Mouse (Mus musculus) telencephalon, adult 2 months (tissue): ENCODE data around the gene Zfp286.

ENCODE experiments used
- DNase-seq: peaks from one replicate; pipeline ENCODE4 v3.0.0-alpha.2; 2011; ENCODE audit warnings: low read depth, low spot score

Gene Zfp286

DNA sequence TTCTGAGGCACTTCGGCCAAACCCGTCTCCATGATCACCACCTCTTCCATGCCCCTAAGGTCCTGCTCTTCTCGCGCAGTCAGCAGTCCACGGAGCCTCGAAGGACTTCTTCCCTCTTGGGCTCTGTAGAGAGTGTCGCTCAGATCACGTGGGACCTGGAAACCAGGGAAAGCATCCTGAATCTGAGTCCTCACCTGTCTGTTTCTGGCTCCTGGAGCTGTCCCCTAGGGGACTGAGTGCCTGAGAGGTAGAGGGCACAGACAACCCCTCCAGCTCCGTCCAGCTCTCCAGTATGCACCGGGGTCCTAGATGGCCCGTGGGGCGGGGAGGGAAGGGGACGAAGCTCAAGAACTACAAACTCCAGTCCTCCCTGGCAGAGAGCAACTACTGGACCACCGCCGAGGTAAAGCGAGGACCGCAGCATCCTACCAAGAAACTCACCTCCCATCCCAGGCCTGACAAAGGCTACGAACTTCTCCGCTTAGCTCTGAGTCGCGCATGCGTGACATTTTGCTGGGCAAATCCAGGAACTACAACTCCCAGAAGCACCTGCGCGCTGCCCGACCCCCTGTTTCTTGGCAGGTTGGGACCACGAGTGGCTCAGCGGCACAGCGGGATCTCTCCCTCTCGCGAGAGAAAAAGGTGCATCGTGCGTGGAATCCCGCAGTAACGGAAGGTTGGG, at the start of gene Zfp286:
TSS of gene Zfp286 (minus strand) at position 528 of the 682 bp plus-strand sequence.
- DNase-seq: peak; percentile 92

DNA sequence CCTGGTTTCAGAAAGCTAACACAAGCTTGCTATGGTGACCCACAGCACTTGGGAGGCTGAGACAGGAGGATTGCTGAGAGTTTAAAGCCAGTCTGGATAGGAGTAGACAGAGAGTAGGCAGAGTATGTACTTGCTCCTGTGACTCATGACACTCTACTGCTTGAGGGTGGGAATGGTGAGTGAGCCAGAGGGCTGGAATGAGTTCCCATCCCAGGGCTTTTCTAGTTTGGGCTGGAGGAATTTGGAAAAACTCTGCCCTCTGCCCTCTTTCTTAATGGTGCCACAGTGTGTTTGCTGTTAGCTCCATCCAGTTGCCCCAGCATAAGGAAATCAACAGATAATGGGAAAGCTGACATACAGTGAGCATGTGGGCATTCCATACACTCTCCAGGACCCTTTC, 42.6 kb upstream of the Zfp286 start:
- DNase-seq: no peak

DNA sequence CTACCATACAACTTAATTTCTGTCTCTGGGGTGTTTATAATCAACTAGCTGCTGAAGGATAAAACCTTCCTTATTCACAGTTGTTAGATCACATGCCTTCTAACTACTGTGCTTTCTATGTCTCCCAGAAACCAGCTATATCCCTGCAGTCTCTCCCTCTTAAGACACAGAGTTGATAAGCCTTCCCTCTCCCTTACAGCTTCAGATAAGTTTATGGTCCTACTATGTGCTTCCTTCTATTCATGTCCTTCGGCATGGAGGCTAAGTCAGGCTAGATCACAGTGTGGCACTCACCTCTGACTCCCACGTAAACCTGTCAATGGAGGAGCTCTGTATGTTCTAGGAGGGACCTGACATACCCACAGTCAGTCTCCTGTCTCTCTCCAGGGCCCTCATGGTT, 41.1 kb upstream of the Zfp286 start:
- no peak for DNase-seq

DNA sequence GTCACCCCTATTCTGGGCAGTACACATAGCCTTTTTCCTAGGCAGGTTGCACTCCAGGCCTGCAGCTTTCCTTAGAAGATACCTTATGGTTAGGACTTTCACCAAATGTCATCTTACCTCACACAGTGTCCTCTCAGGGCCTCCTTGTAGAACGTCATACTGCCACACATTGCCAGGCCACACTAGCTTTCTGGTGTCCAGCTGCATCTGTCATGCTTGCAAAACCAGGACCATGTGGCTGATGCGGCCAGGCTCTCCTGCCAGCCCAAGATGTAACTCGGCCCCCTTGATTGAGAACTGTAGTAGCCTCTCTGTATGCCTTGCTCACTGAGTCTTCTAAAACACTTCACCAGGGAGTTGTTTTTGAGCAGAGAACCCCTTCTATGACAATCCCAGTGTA, 38.6 kb upstream of the Zfp286 start:
- DNase-seq: no peak

DNA sequence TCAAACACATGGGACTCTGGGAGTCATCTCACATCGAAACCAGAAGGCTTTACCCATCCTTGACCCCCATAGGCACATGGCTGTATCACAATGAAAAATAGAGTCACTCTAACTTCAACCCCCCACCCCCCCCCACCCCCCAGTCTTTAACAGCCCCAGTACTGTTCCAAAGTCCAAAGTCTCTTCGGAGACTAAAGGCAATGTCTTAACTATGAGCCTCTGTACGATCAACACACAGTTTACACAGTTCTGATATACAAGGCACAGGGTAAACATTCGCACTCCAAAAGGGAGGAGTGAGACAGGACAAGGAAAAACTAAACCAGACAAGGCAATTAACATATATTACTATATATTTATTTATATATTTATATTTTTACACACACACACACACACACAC, 37.9 kb upstream of the Zfp286 start:
- DNase-seq: no peak

DNA sequence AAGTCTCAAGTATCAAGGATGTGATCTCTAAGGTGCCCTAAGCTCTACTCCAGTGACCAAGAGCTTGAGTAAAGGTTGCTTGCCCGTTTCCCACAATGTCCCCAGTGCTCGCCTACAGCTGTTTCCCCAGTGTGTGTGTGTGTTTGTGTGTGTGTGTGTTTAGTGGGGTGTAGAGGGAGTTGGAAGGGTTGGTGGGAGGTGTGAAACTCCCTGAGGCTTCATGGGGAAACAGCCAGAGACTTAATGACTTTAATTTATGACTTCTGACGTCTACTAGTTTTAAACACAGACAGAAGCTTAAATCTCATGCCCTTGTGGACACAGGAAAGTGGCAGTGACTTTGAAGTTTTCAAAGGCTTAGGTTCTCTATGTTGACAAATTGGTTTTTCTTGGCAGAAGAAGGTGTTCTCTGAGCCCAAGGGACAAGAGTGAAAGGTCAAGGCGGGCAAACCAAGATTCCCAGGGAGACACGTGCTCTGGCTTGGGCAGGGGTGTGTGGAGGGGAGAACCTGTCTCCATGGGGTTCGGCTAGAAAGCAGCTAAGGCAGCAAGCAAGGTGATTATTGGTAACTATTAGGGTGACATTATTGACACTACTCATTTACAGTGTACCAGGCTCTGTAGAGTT, 37.0 kb upstream of the Zfp286 start:
- no peak for DNase-seq

DNA sequence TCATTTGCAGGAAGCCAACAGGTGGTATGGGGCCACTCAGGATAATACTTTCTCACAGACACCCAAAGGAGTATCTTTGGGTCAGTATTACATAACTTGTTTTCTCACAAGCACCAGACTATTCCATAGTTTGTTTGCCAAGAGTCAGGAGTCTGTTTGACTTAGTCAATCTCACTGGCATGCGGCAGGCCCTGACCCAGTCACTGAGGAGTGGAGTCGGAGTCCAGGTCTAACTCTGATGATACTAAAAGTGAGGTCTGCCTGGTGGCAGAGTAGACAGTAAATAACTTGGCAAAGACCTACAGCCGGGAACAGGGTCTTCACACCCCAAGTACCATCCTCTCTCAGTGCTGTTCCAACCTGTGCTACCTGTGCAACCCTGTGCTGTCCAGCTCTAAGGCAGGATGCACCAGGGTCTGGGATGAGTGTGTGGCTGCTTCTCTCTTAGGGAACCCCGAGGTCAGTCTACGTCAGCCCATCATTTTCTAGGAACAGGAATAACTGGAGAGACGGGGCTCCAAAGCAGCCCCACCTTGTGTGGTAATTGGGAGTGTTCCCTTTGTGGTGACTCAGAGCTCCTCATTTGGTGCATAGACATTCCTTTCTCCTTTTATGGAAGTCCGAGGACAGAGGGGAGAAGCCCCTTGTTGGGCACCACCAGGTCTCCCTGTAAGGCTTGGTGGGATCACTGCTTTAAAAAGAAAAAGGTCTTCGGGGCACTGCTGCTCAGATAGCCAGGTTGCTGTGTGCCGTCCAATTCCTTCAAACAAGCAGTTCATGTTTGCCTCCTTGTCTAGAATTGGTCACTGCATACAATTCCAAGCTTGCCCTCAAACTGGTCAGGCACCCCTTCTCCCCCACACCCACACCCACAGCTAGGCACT, 36.2 kb upstream of the Zfp286 start:
- no peak for DNase-seq

DNA sequence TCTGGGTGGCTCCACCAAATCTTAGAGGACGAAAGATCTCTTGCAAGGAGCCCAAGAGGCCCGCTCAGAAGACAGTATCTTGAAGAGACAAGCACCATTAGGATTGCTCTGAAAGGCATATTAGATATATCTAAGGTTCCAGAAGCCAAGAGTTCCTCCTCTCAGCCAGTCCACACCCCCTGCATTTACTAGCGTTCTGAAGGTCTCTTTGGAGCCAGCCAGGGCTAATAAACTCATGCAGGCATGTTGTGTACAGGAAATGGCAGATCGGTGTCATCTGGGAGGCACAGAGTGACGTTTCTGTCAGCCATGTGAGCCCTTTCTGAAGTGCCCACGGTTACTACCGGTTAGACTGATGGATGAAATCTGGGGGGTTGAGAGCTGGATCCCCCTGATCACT, 34.9 kb upstream of the Zfp286 start:
- no peak for DNase-seq

DNA sequence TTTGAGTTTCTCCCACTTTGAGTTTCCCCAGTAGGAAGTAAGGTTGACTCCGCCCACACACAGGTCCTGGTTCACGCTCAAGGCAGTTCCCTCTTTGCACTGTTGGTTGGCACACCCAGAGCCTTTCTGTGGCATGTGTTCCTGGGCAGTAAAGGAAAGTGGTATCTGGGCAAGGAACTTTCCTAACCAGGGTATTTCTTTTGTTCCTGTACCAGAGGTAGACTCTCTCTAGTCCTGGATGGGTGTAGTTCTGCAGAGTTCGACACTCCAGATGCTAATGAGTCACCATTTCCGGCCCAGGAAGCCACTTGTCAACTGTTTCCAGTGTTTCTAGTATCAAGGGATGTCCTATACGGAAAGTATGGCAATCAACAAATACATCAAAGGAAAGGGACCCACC, 32.6 kb upstream of the Zfp286 start:
- DNase-seq: no peak

DNA sequence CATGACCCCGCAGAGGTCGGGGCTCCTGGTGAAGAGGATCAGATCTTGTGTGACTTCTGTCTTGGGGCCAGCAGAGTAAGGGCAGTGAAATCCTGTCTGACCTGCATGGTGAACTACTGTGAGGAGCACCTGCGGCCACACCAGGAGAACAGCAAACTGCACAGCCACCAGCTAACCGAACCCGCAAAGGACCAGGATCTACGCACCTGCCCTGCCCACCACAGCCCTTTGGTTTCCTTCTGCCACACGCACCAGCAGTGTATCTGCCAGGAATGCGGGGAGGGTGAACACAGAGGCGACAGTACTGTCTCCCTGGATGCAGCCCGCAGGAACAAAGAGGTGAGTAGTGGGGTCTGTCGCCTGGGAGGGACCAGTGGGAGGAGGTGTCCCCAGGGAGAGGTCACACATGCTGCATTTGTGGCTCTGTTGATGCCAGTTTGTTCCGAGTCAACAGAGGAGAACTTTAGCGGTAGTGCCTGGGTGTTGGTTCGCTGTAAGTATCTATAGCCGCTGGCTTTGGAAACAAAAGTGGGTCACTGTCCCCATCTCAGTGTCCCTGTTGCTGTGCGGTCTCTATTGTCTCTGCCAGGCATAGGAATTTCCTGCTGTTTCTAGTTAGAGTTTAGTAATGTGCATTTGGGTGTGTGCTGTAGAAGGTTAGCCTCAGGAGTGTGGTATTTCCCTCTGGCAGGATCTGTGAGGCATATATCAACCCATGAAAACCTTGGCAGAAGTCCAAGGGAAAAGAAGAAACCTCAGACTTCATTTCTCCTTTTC, 31.6 kb upstream of the Zfp286 start:
- DNase-seq: no peak

DNA sequence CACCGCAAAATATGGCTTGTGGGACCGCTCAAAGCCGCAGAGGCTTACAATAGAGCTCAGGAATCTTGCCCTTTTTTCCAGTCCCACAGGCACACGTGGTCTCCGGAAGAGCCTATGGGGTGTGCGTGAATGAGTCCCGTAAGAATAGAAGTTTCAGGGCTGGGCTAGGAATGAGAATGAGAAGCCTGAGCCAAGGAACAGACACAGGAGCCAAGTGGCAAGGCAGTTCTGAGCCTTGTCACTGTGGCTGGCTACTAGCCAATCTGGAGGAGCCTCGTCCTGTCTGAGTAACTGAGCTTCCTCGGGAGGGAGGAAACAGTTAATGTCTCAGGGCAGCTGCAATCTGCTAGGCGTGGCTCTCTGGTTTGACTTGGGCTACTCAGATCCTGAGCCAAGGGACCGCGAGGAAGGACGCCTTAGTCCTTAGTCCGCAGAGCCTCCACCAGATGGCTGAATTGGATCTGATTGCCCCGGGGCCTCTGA, 30.8 kb upstream of the Zfp286 start, which contains the start of gene Trim16:
TSS of gene Trim16 (plus strand) at position 173 of the 483 bp plus-strand sequence.
- peak; percentile 18 for DNase-seq

DNA sequence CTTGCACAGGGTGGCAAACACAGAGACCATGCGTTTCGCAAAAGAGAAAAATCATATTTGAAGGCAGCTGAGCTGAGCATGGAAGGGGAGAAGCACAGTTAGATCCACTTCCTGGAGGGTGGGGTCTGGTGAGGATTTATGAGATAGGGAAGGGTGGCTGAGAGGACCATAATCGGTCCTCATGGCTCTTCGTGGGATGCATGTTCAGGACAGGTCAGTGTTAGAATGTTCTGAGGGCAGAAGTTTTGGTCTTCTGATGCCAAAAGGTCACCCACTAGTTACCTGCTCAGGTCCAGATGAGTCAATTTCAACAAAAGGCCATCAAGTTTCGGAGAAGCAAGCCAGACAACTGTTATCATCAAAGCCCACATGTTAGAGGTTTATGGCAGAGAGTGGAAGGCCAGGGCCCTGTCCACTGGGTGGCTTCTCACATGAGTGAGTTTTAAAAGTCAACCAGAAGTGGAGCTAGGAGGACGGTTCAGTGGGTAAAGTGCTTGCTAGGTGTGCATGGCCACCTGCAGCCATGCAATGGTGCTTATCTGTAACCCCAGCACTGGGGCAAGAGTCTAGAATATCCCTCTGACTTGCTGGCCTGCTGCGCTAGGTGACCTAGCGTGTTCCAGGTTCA, 29.9 kb upstream of the Zfp286 start:
- DNase-seq: no peak

DNA sequence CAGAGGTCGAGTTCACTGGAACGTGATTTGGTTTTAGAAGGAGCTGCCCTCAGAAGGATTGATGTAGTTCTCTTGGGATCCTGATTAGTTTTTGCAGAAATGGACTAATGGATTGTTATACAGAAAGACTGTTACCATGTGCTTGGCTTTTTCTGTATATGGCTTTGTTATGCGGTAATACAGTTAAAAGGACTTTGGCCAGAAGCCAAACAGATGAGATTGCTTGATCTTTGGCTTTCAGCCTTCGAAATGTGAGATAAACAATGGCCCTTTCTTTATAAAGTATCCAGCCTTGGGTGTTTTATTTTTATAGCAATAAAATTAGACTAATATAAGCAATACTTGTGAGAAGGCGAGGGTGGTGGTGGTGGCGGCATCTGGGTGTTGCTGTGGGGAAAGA, 27.3 kb upstream of the Zfp286 start:
- DNase-seq: no peak

DNA sequence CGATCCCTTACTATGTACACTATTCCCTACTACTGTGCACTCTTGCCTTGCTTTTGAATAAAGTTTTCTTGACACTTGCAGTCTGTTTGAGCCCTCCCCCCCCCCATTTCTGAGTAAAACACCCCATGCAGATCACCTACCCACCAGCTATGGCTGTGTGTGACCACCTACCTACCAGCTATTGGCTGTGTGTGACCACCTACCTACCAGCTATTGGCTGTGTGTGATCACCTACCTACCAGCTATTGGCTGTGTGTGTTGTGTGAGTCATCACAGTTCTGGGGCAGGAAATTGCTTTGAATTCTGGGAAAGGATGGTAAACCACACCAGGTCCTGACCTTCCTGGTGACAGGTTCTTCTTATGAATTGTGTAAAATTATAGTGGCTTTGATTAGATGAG, 26.2 kb upstream of the Zfp286 start:
- DNase-seq: no peak

DNA sequence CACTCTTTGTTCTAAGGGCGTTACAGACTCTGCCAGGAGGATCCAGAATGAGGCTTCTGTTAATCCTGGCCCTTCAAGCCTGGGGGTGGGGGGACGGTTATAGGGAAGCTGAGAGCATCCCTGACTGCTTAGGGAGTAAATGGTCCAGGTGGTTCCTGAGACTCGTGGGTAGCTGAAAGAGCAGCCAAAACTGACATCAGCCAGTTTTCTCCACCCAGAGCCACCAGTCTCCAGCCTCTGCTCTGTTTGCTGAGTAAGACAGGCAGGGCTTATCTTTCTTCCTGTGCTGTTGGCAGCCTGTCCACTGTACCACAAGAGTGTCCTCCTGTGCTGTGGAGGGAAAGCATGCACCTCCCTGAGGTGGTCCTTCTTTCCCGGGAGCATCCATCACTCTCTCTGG, 25.4 kb upstream of the Zfp286 start:
- no peak for DNase-seq

DNA sequence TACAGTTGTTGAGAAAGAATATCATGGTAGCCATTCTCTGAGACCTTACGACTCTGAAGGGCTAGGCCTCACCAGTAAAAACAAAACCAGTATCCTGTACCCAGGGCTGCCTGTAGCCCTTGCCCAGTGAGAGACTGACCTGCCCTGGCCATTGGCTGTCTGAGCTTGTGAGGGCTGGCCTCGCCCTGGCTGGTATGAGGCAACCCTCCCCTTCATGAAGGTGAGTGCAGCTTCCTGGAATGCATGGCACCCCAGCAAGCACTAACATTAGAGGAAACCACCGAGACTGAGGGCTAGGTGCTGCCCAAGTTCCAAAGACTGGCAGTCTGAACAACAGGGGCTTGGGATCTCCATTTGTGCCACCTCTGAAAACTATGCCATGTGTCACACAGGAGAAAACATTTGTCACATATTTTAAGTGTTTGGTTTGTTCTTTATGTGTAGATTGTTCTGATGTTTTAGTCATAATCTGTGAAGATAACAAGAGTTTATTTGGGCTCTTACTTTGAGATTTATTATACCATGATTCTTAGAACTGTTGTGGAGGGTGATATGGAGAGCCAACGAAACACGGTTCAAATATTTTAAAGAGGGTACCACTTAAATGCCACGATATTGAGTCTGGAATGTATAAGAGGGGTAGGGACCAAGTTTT, 24.8 kb upstream of the Zfp286 start:
- no peak for DNase-seq

DNA sequence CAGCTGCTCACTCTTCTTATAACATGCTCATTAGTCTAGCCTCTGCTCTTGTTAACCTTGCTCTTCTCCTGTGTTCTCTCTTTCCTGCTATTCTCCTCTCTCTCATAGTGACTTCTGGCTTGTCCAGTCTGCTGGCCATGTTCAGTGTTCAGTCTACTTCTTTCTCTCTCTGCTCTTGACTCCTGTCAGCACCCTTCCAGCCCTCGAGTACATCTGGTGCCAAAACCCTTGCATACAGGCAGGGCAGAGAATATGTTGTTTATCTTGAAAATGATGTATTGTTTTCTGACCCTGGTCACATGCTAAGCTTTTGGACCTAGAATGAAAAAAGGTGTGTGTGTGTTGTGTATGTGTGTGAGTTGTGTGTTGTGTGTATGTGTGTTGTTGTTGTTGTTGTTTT, 24.2 kb upstream of the Zfp286 start:
- DNase-seq: no peak

DNA sequence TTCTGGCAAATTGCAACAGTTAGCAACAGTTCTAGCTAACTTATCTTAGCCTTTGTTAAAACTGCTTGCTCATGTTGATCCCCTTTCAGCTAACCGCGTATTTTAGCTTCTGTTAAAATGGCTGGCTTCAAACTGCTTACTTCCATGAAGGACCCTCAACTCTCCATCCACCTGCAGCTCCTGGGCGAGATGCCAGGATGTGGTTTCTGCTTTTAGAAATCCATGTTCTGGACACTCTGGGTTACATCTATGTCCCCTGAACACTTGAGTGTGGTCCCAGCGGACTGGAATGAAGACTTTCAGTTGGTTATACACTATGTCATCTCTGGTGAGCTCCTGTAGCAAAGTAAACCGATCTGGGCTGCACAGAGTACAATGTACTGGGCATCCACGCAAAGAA, 23.0 kb upstream of the Zfp286 start:
- DNase-seq: no peak

DNA sequence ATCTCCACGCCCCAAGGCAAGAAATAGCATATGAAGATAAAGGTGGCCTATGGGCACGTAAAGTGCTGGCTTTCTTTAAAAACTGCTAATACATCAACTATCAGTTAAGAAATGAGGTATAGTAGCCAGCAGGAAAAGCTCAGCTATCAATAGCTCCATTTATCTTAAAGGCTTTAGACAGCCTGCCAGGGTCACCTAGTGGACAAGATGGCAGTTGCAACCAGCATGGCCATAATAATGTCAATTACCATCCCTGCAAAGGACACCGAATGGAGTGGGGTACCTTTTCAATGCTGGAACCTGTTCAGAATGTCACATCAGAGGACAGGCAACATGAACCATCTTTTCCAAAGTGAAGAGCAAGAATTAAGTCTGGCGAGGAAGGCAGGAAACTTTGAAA, 19.9 kb upstream of the Zfp286 start:
- DNase-seq: no peak

DNA sequence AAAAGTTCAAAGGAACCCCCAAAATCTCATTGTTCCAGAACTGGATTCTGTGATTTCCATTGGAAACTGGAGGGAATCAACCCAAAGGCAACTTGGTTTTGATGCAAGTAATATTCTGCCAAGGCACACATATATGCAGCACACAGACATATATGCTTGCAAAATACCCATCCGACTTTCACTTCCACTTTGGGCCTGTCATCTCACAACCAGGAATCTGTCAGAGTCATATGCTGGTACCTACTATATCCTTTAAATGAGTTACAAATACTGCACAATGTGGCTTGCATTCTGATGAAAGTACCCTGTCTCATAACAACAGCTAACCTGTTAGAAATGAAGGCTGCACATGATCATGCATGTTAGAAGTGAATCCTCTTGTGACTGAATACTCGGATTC, 18.7 kb upstream of the Zfp286 start:
- DNase-seq: no peak

DNA sequence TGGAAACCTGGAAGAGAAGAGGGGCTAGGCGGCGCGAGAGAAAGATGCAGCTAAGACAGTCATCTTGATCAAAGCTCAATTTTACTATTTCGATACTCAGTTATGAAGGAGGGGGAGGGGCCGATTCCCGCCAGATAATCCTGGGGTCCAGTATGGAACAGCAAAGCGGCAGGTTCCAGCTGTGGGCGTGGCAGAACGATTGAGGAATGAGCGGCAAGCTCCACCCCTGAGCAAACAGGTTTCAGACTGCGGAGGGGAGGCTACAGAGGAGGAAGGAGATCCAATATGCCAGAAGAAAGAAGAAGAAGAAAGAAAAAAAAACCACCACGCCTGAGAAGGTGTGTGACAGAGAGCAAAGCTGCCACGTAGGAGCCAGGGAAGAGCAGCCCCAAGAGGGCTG, 14.9 kb upstream of the Zfp286 start:
- no peak for DNase-seq
